Mouse (Mus musculus): ENCODE measurements at regions not wholly inside any gene's neighbourhood (a gene's known extent, or its start where the extent isn't known, plus 50 kb on each side); places are given as distances from the start of the nearest gene placed in this dataset.

DNA sequence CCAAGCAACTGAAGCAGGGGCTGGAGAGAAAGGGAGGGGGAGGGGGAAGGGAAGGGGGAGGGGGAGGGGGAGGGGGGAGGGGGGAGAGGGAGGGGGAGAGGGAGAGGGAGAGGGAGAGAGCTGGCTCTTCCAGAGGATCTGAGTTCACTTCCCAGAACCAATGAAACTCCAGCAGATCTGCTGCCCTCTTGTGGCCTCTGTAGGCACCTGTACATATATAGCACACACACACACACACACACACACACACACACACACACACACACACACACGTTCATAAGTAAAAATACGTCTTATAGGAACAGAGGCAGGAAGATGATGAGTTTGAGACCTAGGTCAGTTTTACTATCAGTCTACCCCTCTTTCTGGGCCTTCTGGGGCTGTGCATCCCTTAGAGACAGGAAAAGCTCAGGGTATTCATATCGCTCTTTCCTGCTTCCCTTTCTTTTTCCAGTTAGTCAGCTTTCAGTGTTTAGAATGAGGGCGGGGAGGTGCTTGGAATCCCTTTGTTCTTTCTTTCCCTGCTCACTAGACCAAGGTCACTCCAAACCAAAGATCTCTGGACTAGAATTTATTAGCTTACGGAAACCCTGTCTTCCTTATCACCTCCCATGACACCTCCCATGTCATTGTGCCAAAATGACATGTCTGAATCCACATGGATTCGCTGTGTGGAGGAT is 130.7 kb downstream of the Slc30a10 start:
- no peak for ATAC-seq (ENCODE audit: insufficient read depth, low read depth)
- Histone ChIP-seq H3K36me3 (replicated peaks; ENCODE audit: control insufficient read depth, insufficient read depth, low read length) (no peaks in the 10 kb centered on the region), H3K4me3 (ENCODE audit: low read depth, low read length) (no peak overlapping the region), H3K27ac (ENCODE audit: low read depth) (no peak overlapping the region), H3K4me1 (ENCODE audit: control insufficient read depth, insufficient read depth) (no peaks in the 10 kb centered on the region), H3K9ac (replicated peaks; ENCODE audit: low read depth, low read length) (no peak overlapping the region), H3K4me2 (ENCODE audit: low read depth, low read length) (no peak overlapping the region), H3K9me3 (replicated peaks; ENCODE audit: control insufficient read depth, low read length) (no peaks in the 10 kb centered on the region), H3K27me3 (ENCODE audit: control insufficient read depth, insufficient read depth, low read length) (no peaks in the 10 kb centered on the region)
- TF ChIP-seq EP300 (IDR thresholded peaks at IDR 0.05; ENCODE audit: low read depth) (no peak), CTCF (IDR thresholded peaks at IDR 0.05; ENCODE audit: low read depth) (no peak)
- DNase-seq (ENCODE audit: low spot score) = no peak
- 55% methylated on average over 6 of the region's 6 CpGs for WGBS

- Histone ChIP-seq H3K9ac (replicated peaks; ENCODE audit: low read depth, low read length) (no peak overlapping the region), H3K4me1 (ENCODE audit: control insufficient read depth, insufficient read depth) (no peaks in the 10 kb centered on the region), H3K4me2 (ENCODE audit: low read depth, low read length) (no peak overlapping the region), H3K36me3 (replicated peaks; ENCODE audit: control insufficient read depth, insufficient read depth, low read length) (no peaks in the 10 kb centered on the region), H3K27me3 (ENCODE audit: control insufficient read depth, insufficient read depth, low read length) (no peaks in the 10 kb centered on the region), H3K4me3 (ENCODE audit: low read depth, low read length) (no peak overlapping the region), H3K27ac (ENCODE audit: low read depth) (no peak overlapping the region), H3K9me3 (replicated peaks; ENCODE audit: control insufficient read depth, low read length) (no peaks in the 10 kb centered on the region)
- ATAC-seq (ENCODE audit: insufficient read depth, low read depth) (no peak), DNase-seq (ENCODE audit: low spot score) (no peak)
- WGBS = 60% methylated on average over 13 of the region's 13 CpGs
- TF ChIP-seq EP300 (IDR thresholded peaks at IDR 0.05; ENCODE audit: low read depth) (no peak), CTCF (IDR thresholded peaks at IDR 0.05; ENCODE audit: low read depth) (no peak)
Measured at GRCm38 (mm10) chr1:185587671-185588347, 133.2 kb downstream of the Slc30a10 start.

DNA sequence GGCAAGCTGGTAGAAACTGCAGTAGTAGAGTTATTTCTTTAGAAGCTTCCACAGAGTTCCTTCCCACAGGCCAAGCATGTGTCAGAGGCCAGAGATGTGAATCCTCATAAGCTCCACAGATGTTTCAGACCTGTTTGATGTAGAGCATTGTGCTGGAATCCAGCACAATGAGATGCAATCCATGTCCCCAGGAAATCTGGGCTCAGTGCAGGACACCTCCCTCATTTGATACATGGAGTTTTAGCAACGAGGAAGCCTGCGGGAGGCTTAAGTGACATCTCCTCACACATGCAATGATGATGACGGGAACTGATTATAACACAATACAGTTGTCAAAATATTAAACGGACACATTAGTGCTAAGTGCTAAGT is 133.7 kb downstream of the Slc30a10 start:
- H3K27me3 ChIP-seq (ENCODE audit: control insufficient read depth, insufficient read depth, low read length) = no peaks in the 10 kb centered on the region
- H3K9ac ChIP-seq (replicated peaks; ENCODE audit: low read depth, low read length) = no peak overlapping the region
- H3K4me2 ChIP-seq (ENCODE audit: low read depth, low read length) = no peak overlapping the region
- H3K4me1 ChIP-seq (ENCODE audit: control insufficient read depth, insufficient read depth) = no peaks in the 10 kb centered on the region
- H3K4me3 ChIP-seq (ENCODE audit: low read depth, low read length) = no peak overlapping the region
- TF ChIP-seq CTCF (IDR thresholded peaks at IDR 0.05; ENCODE audit: low read depth) = no peak
- TF ChIP-seq EP300 (IDR thresholded peaks at IDR 0.05; ENCODE audit: low read depth) = no peak
- ATAC-seq (ENCODE audit: insufficient read depth, low read depth) (no peak), DNase-seq (ENCODE audit: low spot score) (no peak)
- WGBS = 42% methylated on average over 4 of the region's 4 CpGs
- no peak overlapping the region for H3K27ac ChIP-seq (ENCODE audit: low read depth)
- no peaks in the 10 kb centered on the region for H3K36me3 ChIP-seq (replicated peaks; ENCODE audit: control insufficient read depth, insufficient read depth, low read length)
- no peaks in the 10 kb centered on the region for H3K9me3 ChIP-seq (replicated peaks; ENCODE audit: control insufficient read depth, low read length)

- TF ChIP-seq CTCF (IDR thresholded peaks at IDR 0.05; ENCODE audit: low read depth) (no peak), EP300 (IDR thresholded peaks at IDR 0.05; ENCODE audit: low read depth) (no peak)
- no peaks in the 10 kb centered on the region for H3K9me3 ChIP-seq (replicated peaks; ENCODE audit: control insufficient read depth, low read length)
- DNase-seq (ENCODE audit: low spot score) (no peak), ATAC-seq (ENCODE audit: insufficient read depth, low read depth) (no peak)
- no peaks in the 10 kb centered on the region for H3K27me3 ChIP-seq (ENCODE audit: control insufficient read depth, insufficient read depth, low read length)
- WGBS = 54% methylated on average over 5 of the region's 5 CpGs
- H3K4me1 ChIP-seq (ENCODE audit: control insufficient read depth, insufficient read depth) = no peaks in the 10 kb centered on the region
- no peak overlapping the region for H3K4me3 ChIP-seq (ENCODE audit: low read depth, low read length)
- no peaks in the 10 kb centered on the region for H3K36me3 ChIP-seq (replicated peaks; ENCODE audit: control insufficient read depth, insufficient read depth, low read length)
- no peak overlapping the region for H3K4me2 ChIP-seq (ENCODE audit: low read depth, low read length)
- H3K27ac ChIP-seq (ENCODE audit: low read depth) = no peak overlapping the region
- no peak overlapping the region for H3K9ac ChIP-seq (replicated peaks; ENCODE audit: low read depth, low read length)
Measured at GRCm38 (mm10) chr1:185596815-185597214, 142.2 kb downstream of the Slc30a10 start.

DNA sequence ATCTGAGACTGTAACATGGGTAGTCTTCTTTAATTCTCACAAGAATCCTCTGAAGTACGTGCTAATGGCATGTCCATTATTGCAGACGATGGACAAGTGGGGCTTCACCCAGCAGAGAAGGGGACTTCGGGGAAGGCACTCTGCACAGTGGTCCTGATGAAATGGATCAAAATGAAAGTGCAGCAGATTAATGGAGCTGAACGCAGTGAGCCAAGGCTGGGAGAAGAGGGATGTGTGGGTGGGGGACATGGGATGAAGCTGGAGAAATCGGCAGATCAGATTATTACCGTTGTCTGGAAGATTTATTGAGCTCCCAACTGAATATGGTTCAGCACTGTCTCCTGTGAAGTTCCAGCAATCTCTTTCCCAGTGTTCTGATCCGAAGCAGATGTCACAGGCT is 143.9 kb downstream of the Slc30a10 start:
- no peak for TF ChIP-seq CTCF (IDR thresholded peaks at IDR 0.05; ENCODE audit: low read depth)
- TF ChIP-seq EP300 (IDR thresholded peaks at IDR 0.05; ENCODE audit: low read depth) = no peak
- Histone ChIP-seq H3K4me1 (ENCODE audit: control insufficient read depth, insufficient read depth) (no peaks in the 10 kb centered on the region), H3K9me3 (replicated peaks; ENCODE audit: control insufficient read depth, low read length) (no peaks in the 10 kb centered on the region), H3K27ac (ENCODE audit: low read depth) (no peak overlapping the region), H3K27me3 (ENCODE audit: control insufficient read depth, insufficient read depth, low read length) (no peaks in the 10 kb centered on the region), H3K36me3 (replicated peaks; ENCODE audit: control insufficient read depth, insufficient read depth, low read length) (no peaks in the 10 kb centered on the region), H3K4me3 (ENCODE audit: low read depth, low read length) (no peak overlapping the region), H3K9ac (replicated peaks; ENCODE audit: low read depth, low read length) (no peak overlapping the region), H3K4me2 (ENCODE audit: low read depth, low read length) (no peak overlapping the region)
- WGBS = 75% methylated on average over 7 of the region's 7 CpGs
- DNase-seq (ENCODE audit: low spot score) (no peak), ATAC-seq (ENCODE audit: insufficient read depth, low read depth) (no peak)

- ATAC-seq (ENCODE audit: insufficient read depth, low read depth) (no peak), DNase-seq (ENCODE audit: low spot score) (no peak)
- Histone ChIP-seq H3K9ac (replicated peaks; ENCODE audit: low read depth, low read length) (no peak overlapping the region), H3K4me1 (ENCODE audit: control insufficient read depth, insufficient read depth) (no peaks in the 10 kb centered on the region), H3K36me3 (replicated peaks; ENCODE audit: control insufficient read depth, insufficient read depth, low read length) (no peaks in the 10 kb centered on the region), H3K9me3 (replicated peaks; ENCODE audit: control insufficient read depth, low read length) (no peaks in the 10 kb centered on the region), H3K27me3 (ENCODE audit: control insufficient read depth, insufficient read depth, low read length) (no peaks in the 10 kb centered on the region), H3K4me2 (ENCODE audit: low read depth, low read length) (no peak overlapping the region), H3K27ac (ENCODE audit: low read depth) (no peak overlapping the region), H3K4me3 (ENCODE audit: low read depth, low read length) (no peak overlapping the region)
- TF ChIP-seq CTCF (IDR thresholded peaks at IDR 0.05; ENCODE audit: low read depth) (no peak), EP300 (IDR thresholded peaks at IDR 0.05; ENCODE audit: low read depth) (no peak)
- 61% methylated on average over 1 of the region's 1 CpGs for WGBS
Measured at GRCm38 (mm10) chr1:185601166-185601565, 146.5 kb downstream of the Slc30a10 start.
